Mouse (Mus musculus) spleen, postnatal 4 days (tissue): ENCODE measurements around the gene Mettl7a3.
"Not testable (repeated sequence)": the region's sequence is repeated elsewhere in the genome, so short reads cannot be mapped to it uniquely, and the experiment has no call there.

Source experiments
- DNase-seq, 2 experiments: peaks; one replicate each; pipeline ENCODE4 v3.0.0; 2022; ENCODE audit warnings: low spot score in 2 of 2

Gene Mettl7a3

DNA sequence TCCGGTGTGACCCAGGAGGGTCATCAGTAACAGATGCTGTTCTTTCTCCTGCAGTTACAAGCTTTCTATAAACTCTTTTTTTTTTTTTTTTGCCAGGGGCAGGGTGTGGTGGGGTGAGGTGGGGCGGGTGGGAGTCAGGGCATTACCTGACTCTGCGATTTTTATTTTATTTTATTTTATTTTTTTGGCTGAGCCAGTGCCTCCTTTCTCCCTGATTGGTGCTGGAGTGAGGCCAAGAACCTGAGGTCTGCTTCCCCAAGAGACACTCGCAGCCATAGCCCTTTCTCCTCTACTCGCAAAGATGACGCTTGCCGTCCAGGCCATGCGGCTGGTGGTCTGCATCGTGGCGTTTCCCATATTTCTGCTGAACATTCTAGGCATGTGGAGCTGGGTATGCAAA is at the start of gene Mettl7a3:
Gene Mettl7a3, plus strand, starts transcription at position 301 of the 400 bp plus-strand sequence.
- no peak for DNase-seq

DNA sequence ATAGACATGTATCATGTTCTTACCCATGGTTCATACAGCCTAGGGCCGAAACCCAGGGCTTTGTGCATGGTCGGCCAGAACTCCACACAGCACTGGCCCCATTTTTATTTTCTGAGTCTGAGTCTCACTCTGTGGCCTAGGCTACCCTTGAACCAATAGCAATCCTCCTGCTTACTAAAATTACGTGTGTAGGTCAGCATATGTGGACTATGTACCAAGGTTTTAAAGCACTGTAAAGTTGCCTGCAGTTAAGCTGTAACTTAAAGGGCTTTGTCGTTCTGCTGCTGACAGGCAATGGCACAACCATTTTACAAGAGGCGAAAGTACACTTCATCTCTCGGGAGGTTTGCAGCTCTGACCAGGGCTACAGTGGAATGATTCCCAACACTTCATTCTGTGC is 45.7 kb upstream of the Mettl7a3 start:
- no peak for DNase-seq

DNA sequence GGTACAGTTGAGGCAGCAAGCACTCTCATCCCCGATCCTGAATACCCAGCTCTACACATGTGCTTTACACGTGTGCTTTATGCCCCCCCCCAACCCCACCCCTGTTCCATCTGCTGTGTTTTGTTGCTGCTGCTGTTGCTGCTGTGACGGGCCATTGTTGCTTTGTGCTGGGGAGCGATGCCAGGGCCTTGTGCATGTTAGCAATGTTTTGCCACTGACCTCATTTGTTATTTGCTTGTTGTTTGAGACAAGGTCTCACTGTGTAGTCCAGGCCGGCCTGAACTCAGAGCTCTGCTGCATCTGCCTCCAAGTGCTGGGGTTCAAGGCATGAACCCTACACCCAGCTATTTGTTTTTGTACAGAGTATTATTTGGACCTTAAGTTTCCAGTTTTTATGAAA is 43.9 kb upstream of the Mettl7a3 start:
- peak in 1 of 2 experiments; percentile 48 for DNase-seq

DNA sequence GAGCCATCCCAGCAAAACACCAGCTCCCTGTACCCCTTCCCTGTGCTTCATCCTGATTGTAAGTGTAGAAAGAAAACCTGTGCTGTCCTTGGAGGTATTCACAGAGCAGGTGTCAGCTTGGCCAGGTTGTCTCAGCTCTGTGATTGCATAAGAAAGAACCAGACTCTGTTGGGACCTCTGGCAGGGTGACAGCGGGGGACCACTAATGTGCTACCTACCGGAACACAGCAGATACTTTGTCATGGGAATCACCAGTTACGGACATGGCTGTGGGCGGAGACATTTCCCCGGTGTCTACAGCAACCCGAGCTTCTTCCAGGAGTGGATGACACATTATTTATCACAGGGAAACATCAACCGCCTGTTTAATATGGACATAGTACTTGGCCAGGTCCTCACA is 42.4 kb upstream of the Mettl7a3 start:
- peak in 1 of 2 experiments; percentile 48 for DNase-seq

DNA sequence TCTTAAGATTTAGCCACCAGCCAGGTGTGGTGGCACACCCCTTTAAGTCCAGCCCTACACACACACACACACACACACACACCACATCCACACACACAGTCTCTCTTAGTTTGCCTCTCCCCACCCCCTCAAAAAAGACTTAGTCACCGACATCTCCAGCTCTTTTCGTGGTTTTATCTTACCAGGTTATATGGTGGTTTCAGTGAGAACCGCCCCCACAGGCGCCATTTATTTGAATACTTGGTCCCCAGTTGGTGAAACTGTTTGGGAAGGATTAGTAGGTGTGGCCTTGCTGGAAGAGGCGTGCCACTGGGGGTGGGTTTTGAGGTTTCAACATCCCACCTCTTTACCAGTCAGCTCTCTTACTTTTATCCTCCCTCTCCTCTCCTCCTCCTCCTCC is 36.9 kb upstream of the Mettl7a3 start:
- no peak for DNase-seq

DNA sequence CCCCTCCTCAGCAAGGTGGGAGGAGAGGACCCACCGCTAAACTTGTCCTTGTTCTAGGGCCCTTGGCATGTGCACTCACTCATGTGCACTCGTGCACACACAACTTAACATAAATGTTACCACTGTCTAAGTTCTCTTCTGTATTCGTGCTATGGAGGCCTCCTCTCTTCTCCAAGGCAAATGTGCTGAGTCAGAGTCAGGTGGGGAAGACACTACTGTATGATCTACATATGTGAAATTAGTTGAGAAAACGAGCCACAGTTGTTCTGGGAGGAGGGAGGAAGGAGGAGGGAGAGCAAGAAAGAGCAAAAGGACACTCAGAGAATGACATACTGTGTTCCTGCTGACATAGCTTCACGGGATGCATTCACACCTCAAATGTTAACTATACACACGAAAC is 34.2 kb upstream of the Mettl7a3 start:
- no peak for DNase-seq

DNA sequence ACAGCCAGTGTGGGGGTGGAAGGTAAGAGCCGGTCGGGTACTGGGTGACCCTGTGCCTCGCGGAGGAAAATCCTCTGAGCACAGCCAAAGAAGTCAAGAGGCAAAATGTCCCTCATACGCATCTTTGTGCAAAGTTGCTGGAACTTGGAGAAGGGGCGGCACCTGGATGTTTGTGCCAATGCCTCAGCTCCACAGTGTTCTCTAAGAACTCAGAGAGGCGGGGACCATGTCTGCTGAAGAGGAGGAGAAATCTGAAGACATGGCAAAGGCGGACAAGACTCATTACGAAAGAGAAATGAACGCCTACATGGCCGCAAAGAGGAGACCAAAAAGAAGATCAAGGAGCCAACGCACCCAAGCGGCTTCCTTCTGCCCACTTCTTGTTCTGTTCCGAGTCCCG is 33.2 kb upstream of the Mettl7a3 start:
- no peak for DNase-seq

DNA sequence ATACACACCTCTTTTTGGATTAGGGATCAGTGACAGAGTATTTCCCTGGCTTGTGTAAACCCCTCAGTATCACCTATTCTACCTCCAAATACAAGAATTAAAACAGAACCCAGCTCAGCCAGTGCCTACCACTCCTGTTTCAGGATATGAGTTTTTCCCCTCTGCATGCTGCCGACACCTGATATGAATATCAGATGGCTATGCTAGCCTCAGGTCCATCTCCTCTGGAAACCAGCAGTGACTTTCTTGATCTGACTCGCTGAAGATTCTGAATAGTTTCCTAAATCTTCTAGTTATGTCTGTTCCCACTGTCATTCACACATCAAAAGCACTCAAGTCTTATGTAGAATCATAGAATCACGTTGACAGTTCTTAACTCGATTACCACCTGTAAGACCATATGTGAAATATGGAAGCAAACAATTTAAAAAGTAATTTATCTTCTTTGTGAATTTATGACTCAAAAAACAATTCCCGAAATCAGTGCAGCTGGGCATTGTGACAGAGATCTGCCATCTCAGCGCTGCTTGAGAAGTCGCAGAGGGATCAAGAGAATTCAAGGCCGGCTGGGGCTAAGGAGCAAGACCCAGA is 31.2 kb upstream of the Mettl7a3 start:
- DNase-seq: no peak

DNA sequence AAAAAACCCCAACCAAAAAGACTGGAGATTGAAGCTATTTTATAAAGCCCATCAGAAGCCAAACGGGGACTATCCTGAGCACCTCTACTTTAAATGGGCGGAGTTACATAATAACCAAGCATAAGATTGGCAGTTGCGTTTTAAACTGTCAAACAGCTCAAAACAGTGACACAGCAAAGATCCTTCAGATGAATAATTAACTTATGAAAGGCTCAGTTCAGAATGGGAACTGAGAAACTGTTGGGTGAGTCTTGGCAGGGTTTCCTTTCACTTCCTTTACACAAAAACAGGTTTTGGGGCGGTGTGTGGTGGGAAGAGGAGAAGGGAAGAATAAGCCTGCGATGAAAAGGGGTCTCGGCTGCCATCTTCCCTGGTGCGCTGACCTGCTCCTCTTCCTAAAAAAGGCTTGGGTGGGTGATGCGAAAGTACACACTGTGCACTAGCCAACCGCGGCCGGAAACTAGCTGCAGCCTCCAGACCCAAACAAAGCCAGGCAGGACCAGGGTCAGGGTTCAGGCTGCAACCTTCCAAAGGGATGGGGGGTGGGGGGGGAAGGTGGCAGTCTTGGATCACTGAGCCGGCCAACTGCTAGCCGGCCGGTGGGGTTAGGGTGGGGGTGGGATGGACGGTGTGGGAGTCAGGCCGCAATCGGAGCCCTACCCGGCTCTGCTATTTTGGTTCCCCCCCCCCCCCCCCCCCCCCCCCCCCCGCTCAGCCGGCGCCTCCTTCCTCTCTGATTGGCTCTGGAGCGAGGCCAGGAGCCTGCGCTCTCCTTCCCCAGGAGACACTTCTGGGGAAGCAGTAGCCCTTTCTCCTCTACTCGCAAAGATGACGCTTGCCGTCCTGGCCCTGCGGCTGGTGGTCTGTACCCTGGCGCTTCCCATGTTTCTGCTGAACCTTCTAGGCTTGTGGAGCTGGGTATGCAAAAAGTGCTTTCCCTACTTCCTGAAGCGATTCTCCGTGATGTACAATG is 30.4 kb upstream of the Mettl7a3 start, which contains the start of gene Mettl7a1:
Gene Mettl7a1, plus strand, starts transcription at position 122 of the 973 bp plus-strand sequence.
- DNase-seq: peak; percentile 77 to 87

DNA sequence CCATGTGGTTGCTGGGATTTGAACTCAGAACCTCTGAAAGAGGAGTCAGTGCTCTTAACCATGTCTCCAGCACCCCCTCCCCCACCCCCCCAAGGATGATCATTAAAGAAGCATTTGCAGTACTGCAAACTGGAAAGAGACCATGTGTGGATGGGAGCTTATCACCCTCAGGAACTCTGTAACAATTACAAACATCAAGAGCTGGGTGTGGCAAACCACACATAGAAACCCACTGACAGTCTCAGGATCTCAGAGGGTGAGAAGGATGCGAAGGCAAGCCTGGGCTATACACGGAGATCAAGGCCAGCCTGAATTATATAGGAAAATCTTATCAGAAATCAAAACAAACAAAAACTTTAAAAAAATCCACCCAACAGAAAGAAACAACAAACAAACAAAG is 28.5 kb upstream of the Mettl7a3 start:
- no peak for DNase-seq

DNA sequence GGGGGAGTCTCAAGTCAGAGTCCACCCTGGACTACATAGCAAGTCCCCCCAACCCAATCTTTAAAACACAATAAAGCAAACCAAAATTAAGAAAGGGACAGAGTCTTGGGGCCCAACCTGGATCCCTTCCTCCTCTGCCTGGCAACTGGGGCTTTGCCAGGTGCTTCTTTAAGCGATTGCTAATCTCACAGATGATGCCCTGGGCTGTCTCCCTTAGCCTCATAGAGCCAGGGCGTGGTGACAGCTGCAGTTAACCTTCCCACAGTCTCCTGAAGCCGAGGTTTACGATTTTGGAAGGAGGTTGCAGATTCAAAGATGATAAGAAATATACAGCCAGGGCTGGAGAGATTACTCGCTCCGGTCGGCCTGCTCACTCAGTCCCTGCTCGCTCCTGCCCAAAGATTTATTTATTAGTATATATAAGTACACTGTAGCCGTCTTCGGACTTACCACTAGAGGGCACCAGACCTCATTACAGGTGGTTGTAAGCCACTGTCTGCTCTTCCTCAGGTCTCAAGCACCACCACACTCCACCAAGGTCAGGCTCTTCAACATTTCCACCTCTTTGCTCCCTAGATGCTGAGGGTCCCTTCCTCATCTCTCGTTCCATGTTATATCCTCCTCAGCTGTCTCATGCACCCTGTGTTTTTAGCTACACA is 27.2 kb upstream of the Mettl7a3 start:
- DNase-seq: peak in 1 of 2 experiments; percentile 40

DNA sequence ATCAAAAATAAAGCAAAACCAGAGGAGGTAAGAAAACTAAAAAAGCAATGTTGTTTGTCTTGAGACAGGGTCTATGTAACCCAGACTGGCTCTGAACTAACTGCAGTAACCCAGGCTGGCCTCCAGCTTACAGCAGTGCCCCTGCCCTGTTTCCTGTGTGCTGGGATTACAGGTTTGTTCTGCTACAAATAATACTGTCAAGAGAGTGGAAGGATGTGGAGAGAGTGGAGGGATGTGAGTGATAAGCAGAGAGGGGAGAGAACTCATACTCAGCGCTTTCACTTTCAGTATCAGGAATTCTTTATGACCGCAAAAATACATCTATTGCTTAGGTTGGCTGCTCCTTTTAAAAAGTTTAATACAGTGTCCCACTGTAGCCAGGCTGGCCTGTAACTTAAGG is 22.4 kb upstream of the Mettl7a3 start:
- DNase-seq: no peak

DNA sequence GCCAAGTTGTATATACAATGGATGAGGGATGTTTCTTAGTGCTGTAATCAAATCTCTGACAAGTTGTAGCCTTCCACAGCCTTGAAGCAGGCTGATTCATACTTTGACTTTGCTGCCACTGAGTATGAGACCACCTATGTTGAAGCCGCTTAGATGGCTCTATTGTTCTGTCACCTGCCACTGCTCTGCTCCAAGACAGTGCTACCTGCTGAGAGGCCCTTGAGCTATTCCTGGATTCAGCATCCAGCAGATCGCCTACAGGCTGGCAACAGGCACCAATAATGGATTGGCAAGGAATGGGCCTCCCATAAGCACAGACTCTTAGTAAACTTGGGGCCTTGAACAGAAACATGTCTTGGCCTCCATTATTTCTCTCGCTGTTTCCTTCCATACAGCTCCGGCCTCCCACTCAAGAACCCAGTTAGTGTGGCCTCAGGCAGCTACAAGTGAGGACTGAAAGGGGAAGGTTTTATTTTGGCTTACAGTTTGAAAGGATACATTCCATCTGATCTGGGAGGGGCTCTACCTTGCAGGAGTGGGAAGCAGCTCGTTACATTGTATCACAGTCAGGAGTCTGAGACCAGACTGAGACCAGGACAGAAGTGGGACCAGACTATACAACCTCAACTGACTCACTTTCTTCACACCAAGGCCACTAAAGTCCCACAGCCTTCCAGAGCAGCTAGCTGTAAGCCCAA is 20.1 kb upstream of the Mettl7a3 start:
- DNase-seq: no peak

DNA sequence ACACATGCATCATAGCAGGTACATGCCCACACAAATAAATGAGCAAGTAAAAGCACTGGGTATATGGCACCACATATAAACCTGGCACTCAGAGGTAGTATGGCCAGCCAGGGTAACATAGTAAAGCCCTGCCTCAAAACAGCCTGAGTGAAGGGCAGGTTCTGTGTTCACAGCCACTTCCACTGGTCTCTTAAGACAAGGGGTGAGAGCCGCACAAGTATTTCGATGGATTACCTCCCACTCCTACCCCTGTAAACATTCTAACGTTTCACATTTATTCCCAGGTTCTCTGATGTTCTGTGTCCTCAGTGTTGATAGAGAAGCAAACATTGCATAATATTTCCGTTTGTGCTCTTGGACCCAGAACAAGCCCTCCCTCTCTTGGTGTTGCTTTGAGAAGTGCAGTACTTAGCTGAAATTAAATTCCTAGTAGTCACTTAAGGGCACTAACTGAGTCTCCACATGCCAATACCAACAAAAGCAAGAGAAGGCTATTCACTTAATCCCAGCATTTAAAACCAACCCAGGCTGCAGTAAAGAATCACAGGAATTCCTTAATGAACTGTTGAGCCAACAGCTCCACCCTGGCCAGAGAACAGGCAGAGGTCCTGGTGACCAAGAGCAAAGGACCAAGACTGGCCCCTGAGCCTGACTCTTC is 16.6 kb upstream of the Mettl7a3 start:
- DNase-seq: not testable (repeated sequence)

DNA sequence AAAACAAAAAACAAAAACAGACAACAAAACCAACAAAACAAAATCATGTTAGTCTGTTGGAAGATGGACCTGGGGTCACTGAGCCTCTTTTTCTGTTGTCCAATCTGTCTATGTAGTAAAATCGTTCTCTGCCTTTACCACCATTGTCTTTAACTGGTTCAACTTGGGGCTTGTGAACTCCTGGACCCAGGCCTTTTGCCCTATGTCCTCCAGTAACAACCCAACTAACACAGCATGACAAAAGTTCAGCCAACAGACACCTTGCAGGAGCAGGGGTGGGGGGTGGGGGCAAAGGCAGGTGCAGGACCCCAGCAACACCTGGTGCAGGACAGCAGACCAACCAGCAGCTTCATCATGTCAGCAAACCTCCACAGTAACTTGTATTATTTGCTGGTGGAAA is 14.8 kb upstream of the Mettl7a3 start:
- no peak for DNase-seq

DNA sequence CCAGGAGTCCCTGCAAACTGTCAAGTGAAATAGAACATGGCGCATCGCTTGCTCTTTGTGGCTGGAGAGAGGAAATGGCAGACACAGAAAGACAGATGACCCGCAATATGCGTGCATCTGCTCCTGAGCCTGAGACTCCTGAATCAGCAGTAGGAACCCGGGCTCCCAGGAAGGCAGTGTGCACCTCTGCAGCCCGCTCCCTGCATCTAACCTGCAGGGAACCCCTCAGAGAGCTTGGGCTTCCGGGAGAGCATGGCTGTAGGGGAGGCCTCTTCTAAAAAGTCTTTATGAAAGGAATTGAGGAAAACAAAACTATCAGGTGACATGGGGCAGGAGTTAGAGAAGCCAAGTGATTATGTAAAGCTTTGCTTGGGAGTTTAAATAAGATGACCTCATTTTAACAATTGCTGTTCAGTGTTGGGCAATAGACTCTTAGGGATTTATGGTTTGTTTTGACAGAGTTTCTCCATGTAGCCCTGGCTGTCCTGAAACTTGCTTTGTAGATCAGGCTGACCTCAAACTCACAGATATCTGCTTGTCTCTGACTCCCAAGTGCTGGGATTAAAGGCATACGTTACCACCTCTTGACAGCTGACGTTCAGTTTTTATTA is 14.3 kb upstream of the Mettl7a3 start:
- DNase-seq: no peak

DNA sequence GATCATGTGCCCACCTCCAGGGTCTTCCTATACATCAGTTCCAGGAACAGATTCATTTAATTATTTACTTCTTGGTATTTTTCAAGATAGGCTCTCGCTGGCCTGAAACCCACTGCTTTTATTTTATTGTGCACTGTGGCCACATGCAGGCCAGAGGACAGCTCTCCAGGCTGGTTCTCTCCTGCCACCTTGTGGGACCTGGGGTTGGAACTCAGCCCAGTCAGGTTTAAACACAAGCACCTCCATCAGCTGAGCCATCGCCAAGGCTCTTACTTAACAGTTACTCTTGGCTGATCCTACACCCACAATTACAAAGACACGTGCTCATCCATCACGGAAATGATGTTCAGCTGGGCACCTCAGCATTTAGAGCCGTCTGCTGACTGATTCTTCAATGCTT is 13.6 kb upstream of the Mettl7a3 start:
- no peak for DNase-seq

DNA sequence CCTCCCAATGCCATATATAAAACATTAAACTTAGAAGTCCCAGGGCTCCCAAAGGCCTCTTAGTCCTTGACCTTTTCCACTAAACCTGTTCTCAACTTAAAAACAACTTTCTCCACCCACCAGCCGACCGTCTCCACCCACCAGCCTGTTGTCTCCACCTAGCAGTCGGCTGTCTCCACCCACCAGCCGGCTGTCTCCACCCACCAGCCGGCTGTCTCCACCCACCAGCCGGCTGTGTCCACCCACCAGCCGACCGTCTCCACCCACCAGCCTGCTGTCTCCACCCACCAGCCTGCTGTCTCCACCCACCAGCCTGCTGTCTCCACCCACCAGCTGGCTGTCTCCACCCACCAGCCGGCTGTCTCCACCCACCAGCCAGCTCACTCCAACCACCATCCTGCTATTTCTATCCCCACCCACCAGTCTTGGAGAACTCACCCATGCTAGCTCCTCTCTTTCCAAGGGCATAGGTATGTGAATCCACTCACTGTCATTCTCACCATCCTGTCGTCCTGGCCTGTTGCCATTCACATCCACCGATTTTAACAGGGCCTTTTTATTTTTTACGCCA is 10.6 kb upstream of the Mettl7a3 start:
- DNase-seq: peak; percentile 31 to 59

DNA sequence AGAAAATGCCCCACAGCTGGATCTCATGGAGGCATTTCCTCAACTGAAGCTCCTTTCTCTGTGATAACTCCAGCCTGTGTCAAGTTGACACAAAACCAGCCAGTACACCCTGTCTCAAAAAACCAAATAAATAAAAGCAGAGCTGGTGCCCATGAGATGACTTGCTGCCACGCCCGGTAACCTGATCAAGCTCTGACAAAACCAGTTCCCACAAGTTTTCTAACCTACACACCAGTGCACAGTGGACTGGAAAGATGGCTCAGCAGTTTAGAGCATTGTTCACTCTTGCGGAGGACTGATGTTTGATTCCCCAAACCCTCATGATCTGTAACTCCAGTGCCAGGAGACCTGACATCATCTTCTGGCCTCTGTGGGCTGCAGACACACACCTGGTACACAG is 9.5 kb upstream of the Mettl7a3 start:
- DNase-seq: no peak

DNA sequence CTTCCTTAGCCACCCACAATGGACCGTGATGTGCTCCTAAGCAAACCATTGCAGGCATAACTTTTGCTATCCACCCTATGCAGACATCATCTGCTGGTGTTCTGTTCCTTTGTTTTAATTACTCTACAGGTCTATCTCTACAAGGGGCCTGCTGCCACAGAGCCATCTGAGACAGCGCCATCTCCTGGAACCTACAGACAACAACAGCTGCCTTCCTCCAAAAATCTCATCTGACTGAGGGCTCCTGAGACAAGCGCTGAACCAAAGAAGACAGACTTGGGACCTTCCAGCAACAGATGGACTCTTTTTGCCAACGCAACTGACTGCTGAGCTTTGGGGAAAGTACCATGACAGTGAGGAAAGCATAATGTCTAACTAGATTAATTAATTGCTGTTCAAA is 6.6 kb upstream of the Mettl7a3 start:
- DNase-seq: not testable (repeated sequence)

DNA sequence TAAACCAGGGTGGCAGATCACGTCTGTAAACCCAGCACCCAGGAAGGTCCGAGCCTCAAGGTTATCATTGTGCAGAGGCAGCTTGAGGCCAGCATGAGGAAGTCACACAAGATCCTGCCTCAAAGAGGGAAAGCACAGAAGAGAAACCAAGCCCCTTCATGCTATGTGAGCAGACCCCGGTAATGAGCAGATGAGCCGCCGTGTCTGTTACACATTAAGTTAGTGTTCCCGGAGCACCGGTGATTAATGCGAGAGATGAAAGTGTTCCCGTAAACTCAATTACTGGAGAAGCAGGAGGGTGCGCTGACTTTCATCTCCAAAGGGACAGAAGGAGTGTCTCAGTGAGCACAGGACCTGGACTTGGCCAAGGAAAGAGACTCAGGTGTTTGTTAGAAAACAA is 5.4 kb upstream of the Mettl7a3 start:
- not testable (repeated sequence) for DNase-seq
